Mouse (Mus musculus) heart, embryonic 16.5 days (tissue): ENCODE results near the gene Tbc1d2. TPM values are rescaled to one million over a fixed set of nuclear protein-coding genes. Genes with fewer than 3 reads are reported as not detected.
"Not testable (repeated sequence)": the region's sequence is repeated elsewhere in the genome, so short reads cannot be mapped to it uniquely, and the experiment has no call there.

Experiments
- ATAC-seq: fragments of 200-750 bp; cut with Nextera tagmentation; replicated peaks from 2 replicates; pipeline ENCODE4 v1.8.0; 2017; ENCODE audit warnings: moderate number of reproducible peaks; ENCODE audit not compliant: insufficient read depth, low FRiP score; ENCODE audit errors: extremely low read depth
- H3K27ac ChIP-seq: fragments of 300-500 bp; sonication (generic); 2 replicates; pipeline ENCODE4 v1.5.1; 2014; ENCODE audit warnings: mild to moderate bottlenecking, low read length, control low read depth, moderate library complexity
- H3K27me3 ChIP-seq: fragments of 300-500 bp; sonication (generic); 2 replicates; pipeline ENCODE4 v1.6.1; 2014; ENCODE audit warnings: low read length, mixed read lengths; ENCODE audit not compliant: control insufficient read depth, insufficient read depth
- H3K36me3 ChIP-seq: fragments of 300-500 bp; sonication (generic); 2 replicates; pipeline ENCODE4 v1.6.1; 2014; ENCODE audit not compliant: control insufficient read depth, insufficient read depth
- H3K4me1 ChIP-seq: fragments of 300-500 bp; sonication (generic); 2 replicates; pipeline ENCODE4 v1.6.1; 2014; ENCODE audit warnings: low read length, mixed read lengths; ENCODE audit not compliant: control insufficient read depth, insufficient read depth
- H3K4me2 ChIP-seq: fragments of 300-500 bp; sonication (generic); 2 replicates; pipeline ENCODE4 v1.6.1; 2014; ENCODE audit warnings: low read depth, mild to moderate bottlenecking, control low read depth, low read length
- H3K4me3 ChIP-seq: fragments of 300-500 bp; sonication (generic); 2 replicates; pipeline ENCODE4 v1.5.1; 2014; ENCODE audit warnings: mild to moderate bottlenecking, control low read depth, low read length
- H3K9ac ChIP-seq: fragments of 300-500 bp; sonication (generic); 2 replicates; pipeline ENCODE4 v1.6.1; 2014; ENCODE audit warnings: low read length, control low read depth
- H3K9me3 ChIP-seq: fragments of 300-500 bp; sonication (generic); replicated peaks from 2 replicates; pipeline ENCODE4 v1.6.1; 2016; ENCODE audit warnings: low read length; ENCODE audit not compliant: control insufficient read depth
- WGBS: fragments of 180-500 bp; shearing (Covaris S2); extraction: QIAGEN DNeasy Blood & Tissue Kit; methylation state at CpG from one replicate; pipeline ENCODE4 v1.1.7; 2014; 5-methylcytosine and 5-hydroxymethylcytosine counted together
- polyA plus RNA-seq: library from polyadenylated mRNA; unstranded; fragments of >200 nt; fragmentation: Nextera tagmentation; extraction: Ambion mirVana; gene quantifications from 2 replicates; pipeline ENCODE4 v1.2.1, GENCODE M21; 2015

Tbc1d2 gene
- polyA plus RNA-seq, 1 experiment from 2014 or later = 0.80 TPM

DNA sequence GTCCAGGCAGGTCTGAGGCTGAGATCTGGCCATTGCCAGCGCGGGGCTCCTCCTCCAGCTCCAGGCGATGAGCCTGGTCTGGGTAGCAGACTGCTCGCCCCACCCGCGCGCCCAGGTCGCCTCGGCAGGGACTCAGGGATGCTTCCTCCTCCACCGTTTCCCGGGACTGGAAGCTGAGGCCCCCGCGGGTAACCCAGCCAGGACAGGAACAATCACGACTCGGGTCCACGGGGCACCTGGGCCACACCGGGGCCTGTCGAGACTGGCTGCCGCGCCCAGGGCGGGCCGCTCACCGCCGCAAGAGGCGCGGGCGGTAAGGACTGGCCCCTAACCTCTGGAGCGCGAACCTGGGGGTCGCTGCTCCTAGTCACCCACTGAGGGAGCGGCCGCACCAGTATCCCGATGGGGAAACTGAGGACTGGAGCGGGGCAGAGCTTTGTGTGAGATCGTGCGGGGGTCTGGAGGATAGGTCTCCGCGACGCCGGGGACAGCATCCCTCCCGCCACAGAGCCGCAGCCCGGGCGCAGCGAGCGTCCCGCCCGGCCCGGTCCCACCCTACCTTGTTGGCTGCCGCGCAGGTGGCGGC, 48.7 kb downstream of the Tbc1d2 start:
- no peak overlapping the region for H3K27ac ChIP-seq
- WGBS = under 1% methylated on average over 52 of the region's 52 CpGs
- ATAC-seq = peak; percentile 16; the same call in 1 of the 2 replicates

GRCm38 (mm10) chr4:46600473-46601257, 49.3 kb downstream of the Tbc1d2 start:
- ATAC-seq = no peak
- Histone ChIP-seq H3K4me1 (peaks cover 7% of the 10 kb centered on the region), H3K27ac (no peak overlapping the region), H3K4me3 (peak overlapping the region; percentile 64), H3K9me3 (no peaks in the 10 kb centered on the region), H3K9ac (peak overlapping the region; percentile 69; the same call in 1 of the 2 replicates), H3K27me3 (peaks cover 55% of the 10 kb centered on the region), H3K36me3 (no peaks in the 10 kb centered on the region), H3K4me2 (peak overlapping the region; percentile 95)
- WGBS = 34% methylated on average over 20 of the region's 20 CpGs

More for the DNA sequence above, 48.7 kb downstream of the Tbc1d2 start:
- peak overlapping the region; percentile 64 for H3K4me3 ChIP-seq
- no peaks in the 10 kb centered on the region for H3K9me3 ChIP-seq
- H3K4me2 ChIP-seq = peak overlapping the region; percentile 95
- no peaks in the 10 kb centered on the region for H3K36me3 ChIP-seq
- peak overlapping the region; percentile 69 for H3K9ac ChIP-seq
- peaks cover 55% of the 10 kb centered on the region for H3K27me3 ChIP-seq
- peaks cover 7% of the 10 kb centered on the region for H3K4me1 ChIP-seq

GRCm38 (mm10) chr4:46599609-46600008, 50.4 kb downstream of the Tbc1d2 start:
- not testable (repeated sequence) for H3K4me2 ChIP-seq, H3K27ac ChIP-seq, H3K36me3 ChIP-seq, H3K4me1 ChIP-seq, ATAC-seq, H3K9me3 ChIP-seq, H3K9ac ChIP-seq, H3K4me3 ChIP-seq
- 66% methylated on average over 12 of the region's 12 CpGs for WGBS
- H3K27me3 ChIP-seq = peaks cover 55% of the 10 kb centered on the region

DNA sequence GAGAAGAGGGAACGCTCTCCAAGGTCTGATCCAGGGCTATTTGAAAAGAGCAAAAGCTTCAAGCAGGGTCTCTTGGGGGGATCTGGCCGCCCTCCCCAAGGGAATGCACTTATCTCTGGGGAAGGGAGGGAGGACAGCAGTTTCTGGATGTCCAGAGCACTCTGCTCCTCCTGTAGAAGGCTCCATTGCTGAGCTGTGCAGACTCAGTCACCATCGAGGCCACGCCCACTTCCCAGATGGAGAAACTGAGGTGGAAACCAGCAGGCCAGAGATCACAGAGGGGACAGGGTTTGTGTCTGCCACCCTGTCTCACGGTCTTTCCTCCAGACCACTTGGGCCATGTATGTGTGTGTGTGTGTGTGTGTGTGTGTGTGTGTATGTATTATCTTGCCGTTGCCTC, 51.0 kb downstream of the Tbc1d2 start:
- Histone ChIP-seq H3K9ac (no peak overlapping the region), H3K4me2 (peak overlapping the region; percentile 29; the same call in 1 of the 2 replicates), H3K4me1 (peaks cover 7% of the 10 kb centered on the region), H3K36me3 (no peaks in the 10 kb centered on the region), H3K9me3 (no peaks in the 10 kb centered on the region), H3K27ac (no peak overlapping the region), H3K27me3 (peaks cover 58% of the 10 kb centered on the region), H3K4me3 (no peak overlapping the region)
- ATAC-seq = no peak
- WGBS = 72% methylated on average over 6 of the region's 6 CpGs

DNA sequence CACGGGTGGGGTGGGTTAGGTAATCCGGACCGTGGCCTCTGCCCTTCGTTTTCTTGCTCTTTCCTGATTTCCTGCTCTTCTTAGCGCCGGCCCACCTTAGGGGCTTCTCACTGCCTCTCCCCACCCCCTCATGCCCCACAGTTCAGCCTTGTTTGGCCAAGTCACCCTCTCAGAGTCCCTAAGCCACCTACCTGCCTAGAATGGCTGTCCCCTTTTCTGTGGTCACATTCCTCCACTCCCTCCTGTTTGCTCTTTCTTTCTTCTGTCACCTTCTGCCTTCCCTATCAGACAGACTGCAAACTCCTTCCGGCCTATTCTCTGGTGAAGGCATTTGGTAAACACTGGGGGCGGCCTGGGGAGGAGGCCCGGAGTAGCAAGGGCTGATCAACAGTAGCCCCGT, 51.9 kb downstream of the Tbc1d2 start:
- 48% methylated on average over 10 of the region's 10 CpGs for WGBS
- Histone ChIP-seq H3K27me3 (peaks cover 52% of the 10 kb centered on the region), H3K9me3 (no peaks in the 10 kb centered on the region), H3K9ac (no peak overlapping the region), H3K4me1 (peaks cover 7% of the 10 kb centered on the region), H3K4me2 (peak overlapping the region; percentile 34), H3K27ac (peak overlapping the region; percentile 33; the same call in 1 of the 2 replicates), H3K36me3 (no peaks in the 10 kb centered on the region), H3K4me3 (no peak overlapping the region)
- ATAC-seq = no peak

DNA sequence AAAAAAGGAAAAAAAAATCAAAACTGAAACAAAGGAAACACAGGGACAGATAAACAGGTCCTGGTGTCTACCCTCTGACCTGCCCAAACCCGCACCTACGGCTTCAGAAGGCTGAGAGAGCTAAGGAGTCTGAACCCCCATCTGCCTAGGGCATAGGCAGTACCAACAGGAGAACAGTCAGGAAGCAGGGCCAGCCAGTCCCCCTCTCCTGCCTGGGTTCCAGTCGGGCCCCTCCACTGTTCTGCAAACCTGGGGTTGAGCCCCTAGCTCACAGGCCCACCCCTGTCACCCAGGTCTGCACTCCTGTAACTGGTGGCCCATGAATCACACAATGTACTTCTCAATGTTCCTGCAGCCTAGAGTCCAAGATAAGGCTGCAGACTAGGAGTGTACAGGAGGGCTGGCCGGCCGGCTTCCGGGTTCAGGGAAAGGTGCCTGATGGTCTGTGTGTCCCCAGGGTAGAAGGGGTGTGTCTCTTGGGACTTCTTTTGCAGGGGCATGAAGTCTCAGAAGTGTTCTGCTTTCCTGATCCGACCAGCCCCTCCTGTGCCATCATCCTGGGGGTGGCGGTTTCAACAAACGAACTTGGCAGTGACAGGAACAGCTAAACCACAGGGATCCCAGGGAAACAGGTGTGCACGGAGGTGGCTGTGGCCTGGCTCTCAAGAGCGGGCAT, 52.6 kb downstream of the Tbc1d2 start:
- Histone ChIP-seq H3K27me3 (peaks cover 45% of the 10 kb centered on the region), H3K4me3 (no peak overlapping the region), H3K36me3 (no peaks in the 10 kb centered on the region), H3K27ac (no peak overlapping the region), H3K4me1 (peaks cover 7% of the 10 kb centered on the region), H3K9me3 (no peaks in the 10 kb centered on the region), H3K4me2 (peak overlapping the region; percentile 34; the same call in 1 of the 2 replicates), H3K9ac (no peak overlapping the region)
- ATAC-seq = no peak
- 45% methylated on average over 11 of the region's 11 CpGs for WGBS

GRCm38 (mm10) chr4:46596398-46596797, 53.6 kb downstream of the Tbc1d2 start:
- H3K9me3 ChIP-seq = no peaks in the 10 kb centered on the region
- H3K4me1 ChIP-seq = peaks cover 3% of the 10 kb centered on the region
- no peak overlapping the region for H3K27ac ChIP-seq
- 67% methylated on average over 6 of the region's 6 CpGs for WGBS
- ATAC-seq = no peak
- no peaks in the 10 kb centered on the region for H3K36me3 ChIP-seq
- H3K9ac ChIP-seq = no peak overlapping the region
- H3K4me3 ChIP-seq = no peak overlapping the region
- H3K4me2 ChIP-seq = no peak overlapping the region
- peaks cover 36% of the 10 kb centered on the region for H3K27me3 ChIP-seq

DNA sequence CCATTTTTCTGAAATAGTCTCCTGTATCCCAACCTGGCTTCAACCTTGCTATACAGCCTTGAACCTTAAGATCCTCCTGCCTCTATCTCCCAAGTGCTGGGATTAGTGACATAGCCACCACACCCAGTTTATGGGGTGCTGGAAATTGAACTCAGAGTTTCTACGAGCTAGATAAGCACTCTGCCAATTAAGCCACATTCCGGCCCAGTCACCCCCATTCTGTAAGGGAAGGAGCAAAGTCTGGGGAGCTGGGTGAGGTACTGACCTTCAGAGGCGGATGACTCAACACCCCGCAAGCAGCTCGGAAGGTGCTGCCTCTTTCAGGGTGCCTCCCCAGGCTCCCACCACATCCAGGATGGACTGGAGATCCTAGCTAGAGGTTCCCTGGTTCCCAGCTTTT, 55.9 kb downstream of the Tbc1d2 start:
- Histone ChIP-seq H3K4me2 (no peak overlapping the region), H3K9me3 (no peaks in the 10 kb centered on the region), H3K4me3 (no peak overlapping the region), H3K27ac (no peak overlapping the region), H3K36me3 (no peaks in the 10 kb centered on the region), H3K9ac (no peak overlapping the region), H3K27me3 (peaks cover 13% of the 10 kb centered on the region), H3K4me1 (no peaks in the 10 kb centered on the region)
- no peak for ATAC-seq
- WGBS = 81% methylated on average over 5 of the region's 5 CpGs

GRCm38 (mm10) chr4:46593472-46593871, 56.5 kb downstream of the Tbc1d2 start:
- no peak overlapping the region for H3K4me2 ChIP-seq
- H3K9ac ChIP-seq = no peak overlapping the region
- H3K27me3 ChIP-seq = peaks cover 12% of the 10 kb centered on the region
- WGBS = 33% methylated on average over 6 of the region's 6 CpGs
- ATAC-seq = no peak
- H3K27ac ChIP-seq = no peak overlapping the region
- no peaks in the 10 kb centered on the region for H3K9me3 ChIP-seq
- no peaks in the 10 kb centered on the region for H3K4me1 ChIP-seq
- H3K36me3 ChIP-seq = no peaks in the 10 kb centered on the region
- no peak overlapping the region for H3K4me3 ChIP-seq
